Mouse (Mus musculus) fibroblast of lung, adult 2 months (primary cell): ENCODE results near the gene Cldn17.

Source experiments
- DNase-seq: peaks from one replicate; pipeline ENCODE4 v3.0.0-alpha.2; 2011; ENCODE audit warnings: low read depth

Cldn17 gene

DNA sequence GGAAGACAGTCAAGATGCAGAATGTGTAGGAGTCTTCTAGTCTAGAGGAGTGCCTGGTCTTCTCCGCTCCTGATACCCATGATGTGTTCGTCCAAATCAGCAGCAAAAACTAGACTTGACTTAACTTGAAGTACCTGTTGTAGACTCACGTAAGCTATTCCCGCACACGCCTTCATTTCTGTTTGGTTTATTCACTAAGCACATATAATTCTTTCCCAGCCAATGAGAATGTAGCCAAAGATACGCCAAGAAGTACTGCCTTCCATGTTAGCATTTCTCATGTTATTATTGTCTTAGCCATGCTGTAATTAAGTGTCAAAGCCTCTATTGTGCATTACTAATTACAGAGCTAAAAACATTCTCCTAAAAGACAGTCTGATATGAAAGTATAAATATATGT lies at the start of gene Cldn17:
Cldn17 (minus strand) TSS at position 101 of the 400 bp plus-strand sequence.
- DNase-seq, result no peak

DNA sequence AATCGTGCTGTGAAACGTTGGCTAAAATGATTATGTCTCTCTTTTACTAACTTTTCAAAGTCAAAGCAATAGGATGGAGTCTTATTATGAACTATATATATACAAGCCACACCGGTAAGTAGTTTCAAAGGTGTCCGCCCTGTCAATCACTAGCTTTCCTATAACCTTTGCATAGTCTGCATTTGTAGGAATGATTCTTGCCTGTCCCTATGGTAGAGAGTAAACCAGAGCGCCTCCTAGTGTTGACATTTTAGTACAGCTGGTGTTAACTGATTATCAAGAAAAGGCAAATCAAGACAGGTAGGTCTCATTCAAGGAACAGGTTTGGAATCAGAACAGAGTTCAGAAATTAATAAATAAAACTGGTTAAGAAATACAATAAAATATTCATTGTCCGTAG lies 35.7 kb upstream of the Cldn17 start:
- no peak for DNase-seq

DNA sequence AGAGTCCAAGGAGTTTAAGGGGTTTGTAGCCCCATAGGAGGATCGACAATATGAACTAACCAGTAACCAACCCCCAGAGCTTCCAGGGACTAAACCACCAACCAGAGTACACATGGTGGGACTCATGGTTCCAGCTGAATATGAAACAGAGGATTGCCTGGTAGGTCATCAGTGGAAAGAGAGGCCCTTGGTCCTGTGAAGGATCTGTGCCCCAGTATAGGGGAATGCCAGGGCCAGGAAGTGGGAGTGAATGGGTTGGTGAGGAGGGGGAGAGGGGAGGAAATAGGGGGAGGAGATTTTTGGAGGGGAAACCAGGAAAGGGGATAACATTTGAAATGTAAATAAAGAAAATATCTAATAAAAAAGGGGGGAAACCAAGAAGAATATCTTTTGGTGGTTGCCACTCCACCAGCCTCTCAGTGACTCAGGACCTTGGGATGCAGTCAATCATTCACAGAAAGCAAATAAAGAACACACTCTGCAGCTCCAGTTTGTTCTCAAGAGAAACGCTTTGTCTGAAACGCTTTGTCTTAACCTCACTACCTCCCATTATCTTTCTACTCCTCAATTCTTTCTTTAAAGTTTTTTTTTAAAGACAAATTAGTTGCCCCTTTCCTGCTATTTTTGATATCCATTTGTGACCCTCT lies 33.2 kb upstream of the Cldn17 start:
- DNase-seq, result no peak

DNA sequence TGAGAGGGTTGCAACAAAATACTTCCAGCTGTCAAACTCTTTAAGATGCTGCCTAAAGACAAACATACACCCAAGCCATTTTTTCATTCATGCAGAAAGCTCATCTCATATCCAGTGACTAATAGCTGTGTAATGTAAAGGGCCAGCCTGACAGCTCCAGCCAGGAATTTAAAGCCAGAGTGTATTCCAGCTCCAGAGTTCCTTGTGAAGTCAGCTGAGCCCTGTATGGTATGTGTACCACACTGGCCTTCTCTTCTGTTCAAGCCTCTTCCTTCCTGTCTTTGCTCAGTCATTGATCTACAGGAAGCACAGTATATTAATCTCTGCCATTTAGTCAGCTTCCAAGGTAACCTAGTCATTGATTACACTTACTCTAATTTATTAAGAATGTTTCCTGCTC lies 4.6 kb upstream of the Cldn17 start:
- no peak for DNase-seq

GRCm38 (mm10) chr16:88508150-88508549 lies 1.4 kb upstream of the Cldn17 start:
- DNase-seq, result no peak

DNA sequence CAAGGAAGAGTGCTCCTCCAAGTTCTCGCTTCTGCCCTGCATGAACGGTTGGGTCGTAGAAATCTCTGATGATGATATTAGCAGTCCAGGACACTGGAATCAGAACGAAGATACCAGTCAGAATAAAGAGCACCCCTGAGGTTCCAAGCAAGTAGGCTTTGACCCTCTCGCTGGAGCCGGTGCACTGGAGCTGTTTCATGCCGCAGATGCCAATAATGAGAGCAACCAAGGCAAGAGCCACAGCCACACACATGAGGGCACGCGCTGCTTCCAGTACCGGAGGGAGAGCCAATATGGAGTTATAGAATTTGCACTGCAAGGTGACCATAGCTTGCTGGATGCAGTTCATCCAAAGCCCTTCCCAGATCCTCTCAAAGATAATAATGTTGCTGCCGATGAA lies 440 bp downstream of the Cldn17 start:
- no peak for DNase-seq

- DNase-seq, result no peak
Measured at GRCm38 (mm10) chr16:88488096-88488495, 18.7 kb downstream of the Cldn17 start.

DNA sequence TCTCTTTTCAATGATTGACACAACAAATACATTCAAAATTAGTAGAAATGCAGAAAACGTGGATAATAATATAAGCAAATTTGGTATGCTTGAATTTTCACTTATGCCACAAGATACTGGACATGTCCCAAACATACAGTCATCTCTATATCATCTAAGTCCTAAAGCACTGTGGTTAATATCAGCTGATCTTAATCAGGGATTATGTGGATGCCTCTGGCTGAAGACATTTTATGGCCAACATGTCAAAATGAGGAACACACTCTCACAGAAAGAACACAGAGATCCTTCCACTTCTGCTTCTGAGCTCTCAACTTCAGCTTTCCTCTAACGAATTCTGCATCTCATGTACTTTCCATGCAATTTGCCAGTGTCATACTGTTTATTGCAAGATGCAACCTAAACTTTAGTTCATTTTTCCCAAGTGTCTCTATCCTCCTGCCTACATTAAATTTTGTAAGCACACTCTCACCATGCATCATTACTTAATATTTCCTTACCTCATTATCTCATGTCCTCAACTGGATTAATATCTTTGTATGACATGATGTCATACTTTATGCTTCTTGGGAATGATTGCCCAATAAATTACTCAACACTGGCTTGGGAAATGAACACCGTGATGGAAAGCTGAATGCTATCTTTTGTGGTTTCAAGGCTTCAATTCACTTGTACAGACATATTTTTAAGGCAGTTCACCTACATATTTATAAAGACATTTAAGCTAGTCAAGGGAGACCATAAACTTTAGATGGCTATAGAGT lies 26.6 kb downstream of the Cldn17 start:
- DNase-seq, result no peak

- DNase-seq, result no peak
Measured at GRCm38 (mm10) chr16:88463235-88463634, 43.5 kb downstream of the Cldn17 start.
